Mouse (Mus musculus) adrenal gland, adult 10 weeks (tissue): ENCODE results near the gene Ttc19. TPM values are rescaled to one million over a fixed set of nuclear protein-coding genes. Genes with fewer than 3 reads are reported as not detected.

Source experiments
- polyA plus RNA-seq: library from polyadenylated mRNA; stranded (reverse); fragments of 350-450 nt; fragmentation: Illumina TruSeq; extraction: RNeasy Lipid Tissue Mini Kit (QIAGEN cat#74804); gene quantifications from one replicate; pipeline ENCODE4 v1.2.3, GENCODE M21; 2014; ENCODE audit warnings: low read depth, low replicate concordance

The Ttc19 gene
- 80.1 TPM for polyA plus RNA-seq

DNA sequence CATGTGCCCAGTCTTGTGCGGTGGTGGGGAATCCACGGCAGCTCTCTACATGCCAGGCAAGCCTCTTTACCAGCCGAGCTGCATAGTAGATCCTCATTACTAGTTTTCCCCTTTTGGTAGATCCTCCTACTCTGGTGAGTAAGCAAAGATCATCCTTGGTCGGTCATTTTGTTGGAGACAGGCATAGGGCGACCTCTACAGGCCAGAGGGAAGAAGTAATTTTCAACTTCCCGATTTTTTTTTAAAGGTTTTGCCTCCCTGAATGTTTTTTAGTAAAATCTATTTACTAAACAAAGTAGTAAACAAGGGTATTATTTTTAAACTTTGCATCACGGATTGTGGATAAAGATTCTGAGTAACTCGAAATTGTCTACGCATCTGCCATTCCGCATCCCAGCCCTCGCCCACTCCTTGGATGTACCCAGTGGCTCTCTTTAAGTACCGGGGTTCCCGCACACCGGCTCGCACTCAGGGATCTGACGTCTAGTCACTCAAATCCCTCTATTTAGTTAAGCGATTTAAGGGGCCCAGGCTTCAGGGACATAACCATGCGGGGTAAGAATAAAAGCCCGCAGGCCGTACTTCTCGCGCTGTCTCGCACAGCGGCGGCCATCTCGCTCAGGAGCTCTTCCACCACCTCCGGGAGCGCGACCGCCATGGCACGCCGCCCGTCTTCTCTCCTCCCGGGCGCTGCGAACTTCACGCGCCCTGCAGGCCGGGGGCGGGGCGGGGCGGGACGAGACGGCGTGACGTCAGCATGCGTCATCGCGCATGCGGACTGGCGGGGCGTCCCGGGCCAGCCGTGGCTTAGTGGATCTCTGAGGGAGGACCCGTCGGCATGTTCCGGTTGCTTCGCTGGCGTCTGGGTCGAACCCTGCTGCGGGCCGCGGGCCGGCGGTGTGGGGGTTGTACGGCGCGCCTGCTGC is at the start of gene Ttc19, which contains the start of gene Zswim7:
Ttc19 (plus strand) TSS at position 799 of the 926 bp plus-strand sequence.
Zswim7 (minus strand) TSS at position 701 of the 926 bp plus-strand sequence.

DNA sequence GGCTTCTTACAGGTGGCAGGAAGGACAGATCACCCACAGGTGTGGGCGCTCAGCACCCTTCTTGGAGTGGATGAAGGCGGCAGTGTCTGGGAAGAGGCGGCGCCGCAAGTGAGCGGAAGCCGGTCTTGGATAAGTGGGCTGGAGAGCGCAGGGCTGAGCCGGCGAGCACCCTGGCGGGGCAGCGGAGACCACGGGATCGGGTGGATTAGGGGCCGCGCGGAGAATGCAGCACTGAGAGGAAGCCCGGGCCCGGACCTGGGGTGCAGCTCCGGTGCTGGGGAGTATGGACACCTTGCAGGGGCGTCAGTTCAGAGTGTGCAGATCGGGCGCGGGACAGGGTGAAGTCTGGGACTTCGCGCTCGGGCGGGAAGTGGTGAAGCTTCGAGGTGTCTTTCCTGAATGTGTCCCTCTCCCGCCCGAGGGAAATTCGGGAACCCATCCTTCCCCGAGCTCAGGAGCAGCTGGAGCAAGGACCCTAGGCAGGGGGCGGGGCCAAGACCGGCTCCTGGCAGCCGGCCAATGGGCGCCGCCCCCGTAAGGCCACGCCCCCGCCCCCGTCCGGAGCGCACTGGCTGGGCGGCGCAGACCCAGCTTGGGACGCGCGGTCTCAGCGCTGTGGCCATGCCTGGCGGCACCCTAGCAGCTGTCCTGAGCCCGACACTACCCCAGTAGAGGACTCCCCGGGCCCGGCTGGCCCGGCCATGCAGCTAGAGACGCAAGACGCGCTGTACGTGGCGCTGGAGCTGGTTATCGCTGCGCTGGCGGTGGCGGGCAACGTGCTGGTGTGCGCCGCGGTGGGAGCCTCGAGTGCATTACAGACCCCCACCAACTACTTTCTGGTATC is 32.6 kb upstream of the Ttc19 start, which contains the start of gene Adora2b:
Adora2b (plus strand) TSS at position 584 of the 844 bp plus-strand sequence.

Other genes starting within 250 kb of the Ttc19 start
- gene Adora2b, start 32.5 kb upstream of the Ttc19 start, polyA plus RNA-seq: 0.41 TPM
- gene Zswim7, start 98 bp upstream of the Ttc19 start, polyA plus RNA-seq: 3.2 TPM
- 5.2 TPM for gene Pigl, start 177.0 kb downstream of the Ttc19 start, polyA plus RNA-seq
- 269 TPM for gene Ncor1, start 177.1 kb downstream of the Ttc19 start, polyA plus RNA-seq